In genomic region chr9:70921781-70922565, GRCm38 (mm10) we compare ENCODE assay signal across 10 mouse cellular contexts. TPM values are rescaled to one million over a fixed set of nuclear protein-coding genes. Genes with fewer than 3 reads are reported as not detected.
DNase-seq lines count a peak whose midpoint lies in the region; ATAC-seq lines count a peak whose summit lies in the region.
"Had no signal": no experiment of that assay in that cellular context is flagged by ENCODE, and none has a peak within 500 bp of the region (broad histone marks: within the 10 kb centered on the region; RNA-seq: fewer than 3 reads in every experiment).

No protein-coding gene starts in this region.

- peaks cover 10% of the 10 kb centered on the region; the same call in 1 of the 2 replicates for H3K4me1 ChIP-seq in midbrain, embryonic 13.5 days (replicated peaks)
- no peaks in the 10 kb centered on the region for H3K4me1 ChIP-seq in midbrain, embryonic 11.5 days (ENCODE audit: control insufficient read depth, insufficient read depth, low read length)
- peaks cover 11% of the 10 kb centered on the region for H3K4me1 ChIP-seq in forebrain, embryonic 13.5 days
- H3K4me1 ChIP-seq in liver, embryonic 11.5 days (replicated peaks; ENCODE audit: control insufficient read depth, insufficient read depth, low read length), result peaks cover 59% of the 10 kb centered on the region

- no peaks in the 10 kb centered on the region for H3K9me3 ChIP-seq in midbrain, embryonic 13.5 days
- no peaks in the 10 kb centered on the region for H3K9me3 ChIP-seq in midbrain, embryonic 11.5 days (ENCODE audit: control insufficient read depth, low read length)
- H3K9me3 ChIP-seq in forebrain, embryonic 13.5 days (replicated peaks), result no peaks in the 10 kb centered on the region
- no peaks in the 10 kb centered on the region for H3K9me3 ChIP-seq in liver, embryonic 11.5 days (ENCODE audit: control insufficient read depth, low read length)
- H3K9me3 ChIP-seq: embryonic facial prominence, embryonic 12.5 days; limb, embryonic 13.5 days had no signal

- no peak overlapping the region for H3K4me3 ChIP-seq in midbrain, embryonic 13.5 days (replicated peaks)
- no peak overlapping the region for H3K4me3 ChIP-seq in midbrain, embryonic 11.5 days (ENCODE audit: low read depth, low read length)
- H3K4me3 ChIP-seq in forebrain, embryonic 13.5 days, result no peak overlapping the region
- H3K4me3 ChIP-seq in liver, embryonic 11.5 days (ENCODE audit: low read depth, low read length), result no peak overlapping the region
- H3K4me3 ChIP-seq: embryonic facial prominence, embryonic 12.5 days; limb, embryonic 13.5 days had no signal

- DNase-seq in adrenal gland, adult (ENCODE audit: inconsistent age in 2 of 2, low spot score in 1 of 2), result peak; percentile 13 to 61
- no peak for DNase-seq in adrenal gland, adult 18-20 months (ENCODE audit: low spot score in 2 of 2)
- DNase-seq in midbrain, embryonic 11.5 days (ENCODE audit: low spot score, missing footprints), result no peak
- DNase-seq in liver, embryonic 11.5 days (ENCODE audit: low spot score), result peak; percentile 52
- DNase-seq in retina, postnatal 7 days (ENCODE audit: low read depth, low spot score), result peak; percentile 51
- no peak for DNase-seq in layer of hippocampus, adult 9-11 months

- ATAC-seq in midbrain, embryonic 13.5 days, result peak; percentile 68
- no peak for ATAC-seq in midbrain, embryonic 11.5 days (ENCODE audit: low FRiP score)
- ATAC-seq in forebrain, embryonic 13.5 days, result 0 out of 2 replicates have a peak, but pooled peaks have one; percentile 38
- ATAC-seq in liver, embryonic 11.5 days (replicated peaks; ENCODE audit: low FRiP score), result peak; percentile 91

- H3K27ac ChIP-seq in midbrain, embryonic 13.5 days, result no peak overlapping the region
- H3K27ac ChIP-seq in midbrain, embryonic 11.5 days (ENCODE audit: low read depth, low read length), result no peak overlapping the region
- H3K27ac ChIP-seq in forebrain, embryonic 13.5 days, result no peak overlapping the region
- H3K27ac ChIP-seq in liver, embryonic 11.5 days (ENCODE audit: low read depth, low read length), result peak overlapping the region; percentile 89
- H3K27ac ChIP-seq: embryonic facial prominence, embryonic 12.5 days; limb, embryonic 13.5 days had no signal

- H3K4me2 ChIP-seq in midbrain, embryonic 13.5 days (replicated peaks), result no peak overlapping the region
- H3K4me2 ChIP-seq in midbrain, embryonic 11.5 days, result no peak overlapping the region
- no peak overlapping the region for H3K4me2 ChIP-seq in forebrain, embryonic 13.5 days
- H3K4me2 ChIP-seq in liver, embryonic 11.5 days, result peak overlapping the region; percentile 57
- H3K4me2 ChIP-seq: embryonic facial prominence, embryonic 12.5 days; limb, embryonic 13.5 days had no signal

- H3K36me3 ChIP-seq in midbrain, embryonic 13.5 days, result no peaks in the 10 kb centered on the region
- no peaks in the 10 kb centered on the region for H3K36me3 ChIP-seq in midbrain, embryonic 11.5 days (ENCODE audit: control insufficient read depth, insufficient read depth, low read length)
- no peaks in the 10 kb centered on the region for H3K36me3 ChIP-seq in forebrain, embryonic 13.5 days (ENCODE audit: poor library complexity, severe bottlenecking)
- H3K36me3 ChIP-seq in liver, embryonic 11.5 days (ENCODE audit: control insufficient read depth, insufficient read depth, low read length), result no peaks in the 10 kb centered on the region
- H3K36me3 ChIP-seq: embryonic facial prominence, embryonic 12.5 days; limb, embryonic 13.5 days had no signal

- H3K9ac ChIP-seq in midbrain, embryonic 13.5 days (replicated peaks), result no peak overlapping the region
- no peak overlapping the region for H3K9ac ChIP-seq in midbrain, embryonic 11.5 days (ENCODE audit: low read length)
- H3K9ac ChIP-seq in forebrain, embryonic 13.5 days, result no peak overlapping the region
- peak overlapping the region; percentile 23 for H3K9ac ChIP-seq in liver, embryonic 11.5 days (ENCODE audit: low read depth, low read length)
- H3K9ac ChIP-seq: embryonic facial prominence, embryonic 12.5 days; limb, embryonic 13.5 days had no signal

- H3K27me3 ChIP-seq in midbrain, embryonic 13.5 days, result no peaks in the 10 kb centered on the region
- H3K27me3 ChIP-seq in midbrain, embryonic 11.5 days (ENCODE audit: control insufficient read depth, insufficient read depth, low read length), result no peaks in the 10 kb centered on the region
- no peaks in the 10 kb centered on the region for H3K27me3 ChIP-seq in forebrain, embryonic 13.5 days
- H3K27me3 ChIP-seq in liver, embryonic 11.5 days (replicated peaks; ENCODE audit: control insufficient read depth, insufficient read depth, low read length), result no peaks in the 10 kb centered on the region
- H3K27me3 ChIP-seq: embryonic facial prominence, embryonic 12.5 days; limb, embryonic 13.5 days had no signal

- WGBS in midbrain, embryonic 13.5 days, result 71% methylated on average over 7 of the region's 7 CpGs
- WGBS in midbrain, embryonic 11.5 days, result 70% methylated on average over 7 of the region's 7 CpGs
- 65% methylated on average over 7 of the region's 7 CpGs for WGBS in forebrain, embryonic 13.5 days
- WGBS in liver, embryonic 11.5 days, result 36% methylated on average over 7 of the region's 7 CpGs

RNA-seq across cellular contexts. Expression of gene Lipc, which starts 30.1 kb away (rescaled TPM):
- not detected for total RNA-seq in adrenal gland, adult 18-20 months (2021)
- not detected in 2 replicates for polyA plus RNA-seq in midbrain, embryonic 13.5 days (2015; fragmentation: Nextera tagmentation; extraction: Ambion mirVana)
- polyA plus RNA-seq in midbrain, embryonic 11.5 days (2014; fragmentation: Nextera tagmentation; extraction: Ambion mirVana), result not detected in 2 replicates
- 0.10 TPM in 1 of 2 replicates, not detected in the other for polyA plus RNA-seq in forebrain, embryonic 13.5 days (2015; fragmentation: Nextera tagmentation; extraction: Ambion mirVana)
- polyA plus RNA-seq in liver, embryonic 11.5 days (2014; fragmentation: Nextera tagmentation; extraction: Ambion mirVana), result 15.0 and 16.7 TPM in 2 replicates
- polyA plus RNA-seq: embryonic facial prominence, embryonic 12.5 days; limb, embryonic 13.5 days had no signal

Comparison
In these comparisons a context has a peak if more than half of its experiments do, and no peak if none do; other contexts are left out.
1. DNase-seq: peak in adrenal gland, adult (2 of 2), liver, embryonic 11.5 days (single experiment) and retina, postnatal 7 days (single experiment); none in adrenal gland, adult 18-20 months (0 of 2), midbrain, embryonic 11.5 days (single experiment) and layer of hippocampus, adult 9-11 months (single experiment).
2. RNA of gene Lipc, which starts 30.1 kb away (polyA plus RNA-seq): 15.0 to 16.7 TPM in liver, embryonic 11.5 days; not detected in midbrain, embryonic 13.5 days, not detected in midbrain, embryonic 11.5 days and 0.10 TPM in forebrain, embryonic 13.5 days; every median in the first group is over 10 times any median in the second.